Mouse (Mus musculus) olfactory bulb, adult 2 months (tissue): Measurements from ENCODE around the gene Nfe2l3.

Experiments
- CTCF ChIP-seq: fragments of 200-500 bp; IDR thresholded peaks from 2 replicates; pipeline ENCODE4 v1.5.1; 2012; ENCODE audit warnings: low read depth, mild to moderate bottlenecking, low read length, moderate library complexity; ENCODE audit not compliant: insufficient read depth
- POLR2A ChIP-seq: fragments of 200-500 bp; IDR thresholded peaks from 2 replicates; pipeline ENCODE4 v1.6.1; 2012; ENCODE audit warnings: mild to moderate bottlenecking, low read depth, low read length, moderate library complexity; ENCODE audit not compliant: insufficient read depth

GRCm38 (mm10) chr6:51403598-51403997, 28.9 kb upstream of the Nfe2l3 start:
- TF ChIP-seq POLR2A (no peak), CTCF (no peak)
